Mouse (Mus musculus): ENCODE results near the gene Pum2. TPM values are rescaled to one million over a fixed set of nuclear protein-coding genes. Genes with fewer than 3 reads are reported as not detected.

Gene Pum2
- polyA plus RNA-seq (2015; fragmentation: Nextera tagmentation; extraction: Ambion mirVana), result 14.8 and 17.0 TPM in 2 replicates

DNA sequence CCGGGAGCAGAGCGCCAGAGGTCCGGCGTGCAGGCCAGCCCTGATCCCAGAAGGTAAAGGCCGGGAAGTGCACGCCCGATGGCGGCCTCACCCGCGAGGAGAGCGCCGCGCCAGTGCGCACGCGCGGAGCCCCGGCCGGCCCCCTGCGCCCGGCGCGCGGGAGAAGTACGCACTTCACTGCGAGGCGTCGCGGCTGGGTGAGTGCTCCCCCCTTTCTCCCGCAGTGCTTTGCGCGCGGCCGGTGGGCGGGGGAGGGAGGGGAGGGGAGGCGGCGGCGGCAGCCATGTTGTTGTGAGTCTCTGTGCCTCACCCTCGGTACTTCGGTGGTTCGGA, at the start of gene Pum2:
Pum2 (plus strand) TSS at position 161 of the 333 bp plus-strand sequence.

DNA sequence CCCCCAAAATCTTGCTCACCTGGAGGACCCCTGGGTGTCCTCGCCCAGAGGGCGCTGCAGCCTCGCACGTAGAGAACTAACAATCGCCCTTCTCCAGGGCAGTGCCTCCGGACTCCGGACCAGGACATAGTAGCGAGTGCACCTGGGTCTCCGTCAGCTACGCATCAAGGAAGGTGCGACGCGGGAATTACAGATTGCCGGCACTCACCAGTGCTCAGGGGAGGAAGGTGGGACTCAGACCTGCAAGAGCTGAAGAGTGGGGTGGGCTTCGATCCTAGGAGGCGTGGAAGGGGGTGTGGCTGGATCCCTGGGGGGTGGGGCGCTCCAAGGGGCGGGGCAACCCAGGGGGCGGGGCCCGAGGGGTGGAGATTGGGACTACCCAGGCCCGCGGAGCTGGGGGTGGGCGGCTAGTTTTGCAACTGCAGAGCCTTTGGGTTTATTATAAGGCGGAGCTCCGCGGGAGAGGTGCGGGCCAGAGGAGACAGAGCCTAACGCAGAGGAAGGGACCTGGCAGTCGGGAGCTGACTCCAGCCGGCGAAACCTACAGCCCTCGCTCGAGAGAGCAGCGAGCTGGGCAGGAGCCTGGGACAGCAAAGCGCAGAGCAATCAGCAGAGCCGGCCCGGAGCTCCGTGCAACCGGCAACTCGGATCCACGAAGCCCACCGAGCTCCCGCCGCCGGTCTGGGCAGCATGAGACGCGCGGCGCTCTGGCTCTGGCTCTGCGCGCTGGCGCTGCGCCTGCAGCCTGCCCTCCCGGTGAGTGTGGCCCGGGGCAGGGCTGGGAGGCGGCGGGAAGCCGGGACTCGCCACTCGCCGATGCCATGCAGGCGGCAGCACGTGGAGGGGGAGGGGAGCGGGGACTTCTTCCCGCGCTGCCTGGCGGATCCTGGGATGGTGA, 97.3 kb downstream of the Pum2 start, which contains the start of gene Sdc1:
Sdc1 (plus strand) TSS at position 378 of the 898 bp plus-strand sequence.

Other genes starting within 250 kb of the Pum2 start
- gene Rhob, start 174.1 kb upstream of the Pum2 start, polyA plus RNA-seq (2015; fragmentation: Nextera tagmentation; extraction: Ambion mirVana), result 37.7 and 47.1 TPM in 2 replicates
- 0.17 TPM in 1 of 2 replicates, not detected in the other for gene Slc7a15, start 75.1 kb upstream of the Pum2 start, polyA plus RNA-seq (2015; fragmentation: Nextera tagmentation; extraction: Ambion mirVana)
- 19.1 and 29.4 TPM in 2 replicates for gene Sdc1, start 97.2 kb downstream of the Pum2 start, polyA plus RNA-seq (2015; fragmentation: Nextera tagmentation; extraction: Ambion mirVana)
- gene Laptm4a, start 247.5 kb downstream of the Pum2 start, polyA plus RNA-seq (2015; fragmentation: Nextera tagmentation; extraction: Ambion mirVana), result 448 and 457 TPM in 2 replicates

Measured in skeletal muscle tissue, postnatal 0 days (tissue).